Mouse (Mus musculus): ENCODE data around the gene Nudt22.

- no peak for TF ChIP-seq CTCF (conservative IDR thresholded peaks at IDR 0.05; ENCODE audit: insufficient read depth, insufficient read length, low read depth, low read length)
- no peak for TF ChIP-seq POLR2A (IDR thresholded peaks at IDR 0.05; ENCODE audit: low read depth, low read length)
These were observed 39.5 kb downstream of the Nudt22 start for GRCm38 (mm10) chr19:6956461-6956860.
